Mouse (Mus musculus): ENCODE measurements at regions not wholly inside any gene's neighbourhood (a gene's known extent, or its start where the extent isn't known, plus 50 kb on each side); places are given as distances from the start of the nearest gene placed in this dataset.

DNA sequence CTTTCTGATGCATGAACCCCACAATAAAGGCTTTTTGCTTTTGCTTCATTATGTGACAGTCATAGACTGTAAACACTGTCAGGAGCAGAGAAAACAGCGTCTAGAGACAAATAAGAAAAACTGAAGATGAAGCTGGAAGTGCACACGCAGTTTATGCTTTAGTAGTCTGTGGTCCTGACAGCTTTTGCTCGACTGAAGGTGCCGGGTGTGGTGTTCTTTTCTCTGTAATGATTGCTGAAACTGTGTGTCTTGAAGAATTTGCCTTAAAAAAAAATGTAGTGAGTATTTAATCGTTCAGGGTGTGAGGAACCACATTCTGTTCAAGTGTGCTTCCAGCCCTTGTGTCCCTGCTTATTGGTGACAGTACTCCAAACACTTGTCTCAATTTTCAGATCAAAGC is 83.8 kb upstream of the Diaph3 start:
- TF ChIP-seq POLR2A (IDR thresholded peaks at IDR 0.05; ENCODE audit: insufficient read length, low read depth) = no peak
- TF ChIP-seq TCF12 (IDR thresholded peaks at IDR 0.05; ENCODE audit: insufficient read depth, poor library complexity, severe bottlenecking) = no peak
- TF ChIP-seq SRF (IDR thresholded peaks at IDR 0.05; ENCODE audit: control insufficient read depth, insufficient read length, low read depth) = no peak
- TF ChIP-seq USF1 (IDR thresholded peaks at IDR 0.05; ENCODE audit: low read depth) = no peak
- no peak for TF ChIP-seq POLR2AphosphoS2 (IDR thresholded peaks at IDR 0.05; ENCODE audit: insufficient read length, low read depth)
- no peak for TF ChIP-seq MYOD1 (IDR thresholded peaks at IDR 0.05; ENCODE audit: control insufficient read depth in 1 of 3, insufficient read length in 2 of 3, low read depth in 2 of 3)
- no peak for TF ChIP-seq MAX (IDR thresholded peaks at IDR 0.05; ENCODE audit: low read depth)
- no peak for TF ChIP-seq CEBPB (IDR thresholded peaks at IDR 0.05; ENCODE audit: insufficient read depth, poor library complexity, severe bottlenecking)

All from myocyte (in vitro differentiated cells).